Mouse (Mus musculus) thymus, adult 2 months (tissue): ENCODE data around the gene Hlx.

Experiments used
- CTCF ChIP-seq: fragments of 200-500 bp; IDR thresholded peaks from 2 replicates; pipeline ENCODE4 v1.5.1; 2012; ENCODE audit warnings: mild to moderate bottlenecking, control low read depth, low read length, moderate library complexity, borderline replicate concordance; ENCODE audit not compliant: control insufficient read depth, poor library complexity, insufficient read depth; ENCODE audit errors: extremely low read depth
- POLR2A ChIP-seq: fragments of 200-500 bp; IDR thresholded peaks from 2 replicates; pipeline ENCODE4 v1.6.1; 2012; ENCODE audit warnings: mild to moderate bottlenecking, low read length, control low read depth, moderate library complexity; ENCODE audit not compliant: control insufficient read depth, poor library complexity, insufficient read depth; ENCODE audit errors: extremely low read depth

DNA sequence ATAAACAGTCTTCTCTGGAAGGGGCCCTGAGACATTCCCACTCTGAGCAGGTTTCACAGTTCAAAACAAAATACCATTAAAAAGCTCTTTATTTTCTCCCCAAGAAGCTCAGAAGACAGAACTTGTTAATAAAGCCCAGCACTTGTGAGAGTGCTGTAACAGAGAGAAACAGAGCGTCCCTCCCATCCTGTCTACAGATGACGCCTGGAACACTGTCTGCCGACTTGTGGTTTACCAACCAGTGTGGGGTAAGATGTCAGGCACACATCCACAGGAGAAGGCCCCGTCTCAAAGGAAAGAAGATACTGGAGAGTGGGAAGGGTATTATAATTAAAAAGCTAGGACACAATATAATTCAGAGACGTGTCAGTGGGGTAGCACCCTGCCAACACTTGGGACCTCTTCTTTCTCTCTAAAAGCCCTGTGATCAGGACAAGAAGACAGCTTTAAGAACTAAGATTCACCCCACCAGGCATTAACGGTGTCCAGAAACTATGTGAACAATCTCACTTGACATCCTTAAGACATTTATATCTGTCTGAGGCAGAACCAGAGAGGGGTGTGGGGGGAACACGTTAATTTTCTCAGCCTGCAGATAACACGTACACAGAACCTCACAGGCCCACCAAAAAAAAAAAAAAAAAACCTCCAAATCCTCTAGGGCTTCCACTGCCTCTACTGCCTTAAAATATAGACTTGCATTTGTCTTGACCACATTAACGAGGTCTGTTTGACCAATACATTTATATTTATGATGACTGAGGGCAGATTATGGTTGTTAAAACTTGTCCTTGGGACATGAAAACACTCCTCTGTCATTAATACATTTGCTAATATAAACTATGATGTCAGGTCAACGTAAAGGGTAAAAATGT is 49.1 kb upstream of the Hlx start:
- TF ChIP-seq CTCF = no peak
- TF ChIP-seq POLR2A = no peak
